Mouse (Mus musculus): ENCODE results near the gene Olfr824. TPM values are rescaled to one million over a fixed set of nuclear protein-coding genes. Genes with fewer than 3 reads are reported as not detected.
"Not testable (repeated sequence)": the region's sequence is repeated elsewhere in the genome, so short reads cannot be mapped to it uniquely, and the experiment has no call there.

The Olfr824 gene
- not detected in 2 replicates for polyA plus RNA-seq (2015; fragmentation: Nextera tagmentation; extraction: Ambion mirVana)

GRCm38 (mm10) chr10:130129900-130130299 lies at the start of gene Olfr824:
TSS of gene Olfr824 (minus strand) at chr10:130130000.
- H3K9ac ChIP-seq (ENCODE audit: low read length); H3K27ac ChIP-seq (ENCODE audit: low read length); ATAC-seq (ENCODE audit: low read depth); H3K4me2 ChIP-seq (ENCODE audit: low read depth, low read length); H3K9me3 ChIP-seq (ENCODE audit: control insufficient read depth, low read length); H3K27me3 ChIP-seq (ENCODE audit: control insufficient read depth, insufficient read depth, low read depth, low read length); H3K36me3 ChIP-seq (ENCODE audit: control insufficient read depth, insufficient read depth, low read length); H3K4me1 ChIP-seq (replicated peaks; ENCODE audit: control insufficient read depth, insufficient read depth, low read length); H3K4me3 ChIP-seq (ENCODE audit: low read length): not testable (repeated sequence)

GRCm38 (mm10) chr10:130166666-130167065 lies 36.9 kb upstream of the Olfr824 start, which contains the start of gene Olfr825:
TSS of gene Olfr825 (minus strand) at chr10:130166766.
- H3K4me2 ChIP-seq (ENCODE audit: low read depth, low read length): no peak within 1 kb of the TSS
- no peak within 1 kb of the TSS for H3K9ac ChIP-seq (ENCODE audit: low read length)
- no peaks in the 10 kb centered on the region for H3K4me1 ChIP-seq (replicated peaks; ENCODE audit: control insufficient read depth, insufficient read depth, low read length)
- no peaks in the 10 kb centered on the region for H3K36me3 ChIP-seq (ENCODE audit: control insufficient read depth, insufficient read depth, low read length)
- ATAC-seq (ENCODE audit: low read depth): no peak
- no peaks in the 10 kb centered on the region for H3K27me3 ChIP-seq (ENCODE audit: control insufficient read depth, insufficient read depth, low read depth, low read length)
- H3K27ac ChIP-seq (ENCODE audit: low read length): no peak within 1 kb of the TSS
- no peak within 1 kb of the TSS for H3K4me3 ChIP-seq (ENCODE audit: low read length)
- no peaks in the 10 kb centered on the region for H3K9me3 ChIP-seq (ENCODE audit: control insufficient read depth, low read length)

GRCm38 (mm10) chr10:130165196-130165595 lies 35.4 kb upstream of the Olfr824 start:
- ATAC-seq (ENCODE audit: low read depth): no peak
- Histone ChIP-seq H3K4me3 (ENCODE audit: low read length) (no peak overlapping the region), H3K9me3 (ENCODE audit: control insufficient read depth, low read length) (no peaks in the 10 kb centered on the region), H3K4me2 (ENCODE audit: low read depth, low read length) (no peak overlapping the region), H3K9ac (ENCODE audit: low read length) (no peak overlapping the region), H3K27me3 (ENCODE audit: control insufficient read depth, insufficient read depth, low read depth, low read length) (no peaks in the 10 kb centered on the region), H3K27ac (ENCODE audit: low read length) (no peak overlapping the region), H3K36me3 (ENCODE audit: control insufficient read depth, insufficient read depth, low read length) (no peaks in the 10 kb centered on the region), H3K4me1 (replicated peaks; ENCODE audit: control insufficient read depth, insufficient read depth, low read length) (no peaks in the 10 kb centered on the region)

GRCm38 (mm10) chr10:130144121-130144520 lies 14.3 kb upstream of the Olfr824 start:
- WGBS: 67% methylated on average over 5 of the region's 5 CpGs
- Histone ChIP-seq H3K4me2 (ENCODE audit: low read depth, low read length) (no peak overlapping the region), H3K4me1 (replicated peaks; ENCODE audit: control insufficient read depth, insufficient read depth, low read length) (no peaks in the 10 kb centered on the region), H3K9me3 (ENCODE audit: control insufficient read depth, low read length) (no peaks in the 10 kb centered on the region), H3K36me3 (ENCODE audit: control insufficient read depth, insufficient read depth, low read length) (no peaks in the 10 kb centered on the region), H3K9ac (ENCODE audit: low read length) (no peak overlapping the region), H3K27ac (ENCODE audit: low read length) (no peak overlapping the region), H3K4me3 (ENCODE audit: low read length) (no peak overlapping the region), H3K27me3 (ENCODE audit: control insufficient read depth, insufficient read depth, low read depth, low read length) (no peaks in the 10 kb centered on the region)
- no peak for ATAC-seq (ENCODE audit: low read depth)

GRCm38 (mm10) chr10:130142481-130142880 lies 12.7 kb upstream of the Olfr824 start:
- not testable (repeated sequence) for H3K4me2 ChIP-seq (ENCODE audit: low read depth, low read length); H3K9ac ChIP-seq (ENCODE audit: low read length); H3K4me3 ChIP-seq (ENCODE audit: low read length); ATAC-seq (ENCODE audit: low read depth); H3K9me3 ChIP-seq (ENCODE audit: control insufficient read depth, low read length); H3K4me1 ChIP-seq (replicated peaks; ENCODE audit: control insufficient read depth, insufficient read depth, low read length); H3K27ac ChIP-seq (ENCODE audit: low read length); H3K36me3 ChIP-seq (ENCODE audit: control insufficient read depth, insufficient read depth, low read length); H3K27me3 ChIP-seq (ENCODE audit: control insufficient read depth, insufficient read depth, low read depth, low read length)
- WGBS: 72% methylated on average over 5 of the region's 5 CpGs

GRCm38 (mm10) chr10:130134811-130135210 lies 5.0 kb upstream of the Olfr824 start:
- H3K9me3 ChIP-seq (ENCODE audit: control insufficient read depth, low read length): no peaks in the 10 kb centered on the region
- H3K4me3 ChIP-seq (ENCODE audit: low read length): no peak overlapping the region
- no peaks in the 10 kb centered on the region for H3K27me3 ChIP-seq (ENCODE audit: control insufficient read depth, insufficient read depth, low read depth, low read length)
- H3K27ac ChIP-seq (ENCODE audit: low read length): no peak overlapping the region
- H3K4me1 ChIP-seq (replicated peaks; ENCODE audit: control insufficient read depth, insufficient read depth, low read length): no peaks in the 10 kb centered on the region
- H3K9ac ChIP-seq (ENCODE audit: low read length): no peak overlapping the region
- H3K36me3 ChIP-seq (ENCODE audit: control insufficient read depth, insufficient read depth, low read length): no peaks in the 10 kb centered on the region
- no peak overlapping the region for H3K4me2 ChIP-seq (ENCODE audit: low read depth, low read length)
- no peak for ATAC-seq (ENCODE audit: low read depth)

GRCm38 (mm10) chr10:130116045-130116444 lies 13.8 kb downstream of the Olfr824 start:
- ATAC-seq (ENCODE audit: low read depth); H3K9me3 ChIP-seq (ENCODE audit: control insufficient read depth, low read length); H3K27me3 ChIP-seq (ENCODE audit: control insufficient read depth, insufficient read depth, low read depth, low read length); H3K36me3 ChIP-seq (ENCODE audit: control insufficient read depth, insufficient read depth, low read length); H3K4me1 ChIP-seq (replicated peaks; ENCODE audit: control insufficient read depth, insufficient read depth, low read length); H3K4me3 ChIP-seq (ENCODE audit: low read length); H3K4me2 ChIP-seq (ENCODE audit: low read depth, low read length); H3K27ac ChIP-seq (ENCODE audit: low read length); H3K9ac ChIP-seq (ENCODE audit: low read length): not testable (repeated sequence)
- 66% methylated on average over 3 of the region's 3 CpGs for WGBS

- ATAC-seq (ENCODE audit: low read depth); H3K27ac ChIP-seq (ENCODE audit: low read length); H3K4me1 ChIP-seq (replicated peaks; ENCODE audit: control insufficient read depth, insufficient read depth, low read length): not testable (repeated sequence)
Observed at GRCm38 (mm10) chr10:130115283-130115682, 14.5 kb downstream of the Olfr824 start, which contains the start of gene Olfr823. TSS of gene Olfr823 (minus strand) at chr10:130115383.

GRCm38 (mm10) chr10:130096104-130096503 lies 33.7 kb downstream of the Olfr824 start:
- no peaks in the 10 kb centered on the region for H3K4me1 ChIP-seq (replicated peaks; ENCODE audit: control insufficient read depth, insufficient read depth, low read length)
- H3K4me2 ChIP-seq (ENCODE audit: low read depth, low read length): no peak overlapping the region
- no peak overlapping the region for H3K9ac ChIP-seq (ENCODE audit: low read length)
- H3K27ac ChIP-seq (ENCODE audit: low read length): no peak overlapping the region
- H3K9me3 ChIP-seq (ENCODE audit: control insufficient read depth, low read length): no peaks in the 10 kb centered on the region
- no peaks in the 10 kb centered on the region for H3K36me3 ChIP-seq (ENCODE audit: control insufficient read depth, insufficient read depth, low read length)
- no peak overlapping the region for H3K4me3 ChIP-seq (ENCODE audit: low read length)
- no peak for ATAC-seq (ENCODE audit: low read depth)
- H3K27me3 ChIP-seq (ENCODE audit: control insufficient read depth, insufficient read depth, low read depth, low read length): no peaks in the 10 kb centered on the region

More at GRCm38 (mm10) chr10:130115283-130115682, 14.5 kb downstream of the Olfr824 start, which contains the start of gene Olfr823:
- not testable (repeated sequence) for H3K9ac ChIP-seq (ENCODE audit: low read length); H3K36me3 ChIP-seq (ENCODE audit: control insufficient read depth, insufficient read depth, low read length); H3K4me2 ChIP-seq (ENCODE audit: low read depth, low read length); H3K27me3 ChIP-seq (ENCODE audit: control insufficient read depth, insufficient read depth, low read depth, low read length); H3K9me3 ChIP-seq (ENCODE audit: control insufficient read depth, low read length); H3K4me3 ChIP-seq (ENCODE audit: low read length)
- WGBS: 72% methylated on average over 1 of the region's 1 CpGs

GRCm38 (mm10) chr10:130092838-130093440 lies 36.9 kb downstream of the Olfr824 start:
- no peak overlapping the region for H3K4me2 ChIP-seq (ENCODE audit: low read depth, low read length)
- H3K9me3 ChIP-seq (ENCODE audit: control insufficient read depth, low read length): no peaks in the 10 kb centered on the region
- no peak overlapping the region for H3K4me3 ChIP-seq (ENCODE audit: low read length)
- H3K9ac ChIP-seq (ENCODE audit: low read length): no peak overlapping the region
- ATAC-seq (ENCODE audit: low read depth): 0 out of 2 replicates have a peak, but pooled peaks have one; percentile 52
- H3K27me3 ChIP-seq (ENCODE audit: control insufficient read depth, insufficient read depth, low read depth, low read length): no peaks in the 10 kb centered on the region
- H3K27ac ChIP-seq (ENCODE audit: low read length): no peak overlapping the region
- WGBS: 14% methylated on average over 5 of the region's 5 CpGs
- no peaks in the 10 kb centered on the region for H3K4me1 ChIP-seq (replicated peaks; ENCODE audit: control insufficient read depth, insufficient read depth, low read length)
- no peaks in the 10 kb centered on the region for H3K36me3 ChIP-seq (ENCODE audit: control insufficient read depth, insufficient read depth, low read length)
